Mouse (Mus musculus): Measurements from ENCODE around the gene Efna4. TPM values are rescaled to one million over a fixed set of nuclear protein-coding genes. Genes with fewer than 3 reads are reported as not detected.

The Efna4 gene
- polyA plus RNA-seq, 1 experiment: 12.5 TPM

GRCm38 (mm10) chr3:89364631-89365030 lies 26.8 kb upstream of the Efna4 start:
- TF ChIP-seq POLR2A (IDR thresholded peaks at IDR 0.05; ENCODE audit: control insufficient read depth, extremely low read depth, insufficient read depth, low read length, poor library complexity) (no peak), CTCF (IDR thresholded peaks at IDR 0.05; ENCODE audit: borderline replicate concordance, control insufficient read depth, extremely low read depth, insufficient read depth, low read length, poor library complexity) (no peak)
- Histone ChIP-seq H3K27ac (ENCODE audit: control insufficient read depth, insufficient read depth, low read length) (no peak overlapping the region), H3K4me3 (ENCODE audit: control insufficient read depth, insufficient read depth, low read length) (no peak overlapping the region), H3K4me1 (replicated peaks; ENCODE audit: control insufficient read depth, insufficient read depth, low read length) (no peaks in the 10 kb centered on the region), H3K36me3 (ENCODE audit: control insufficient read depth, insufficient read depth, low read length) (no peaks in the 10 kb centered on the region), H3K27me3 (ENCODE audit: control insufficient read depth, insufficient read depth, low read length) (no peaks in the 10 kb centered on the region)
- WGBS: 94% methylated on average over 8 of the region's 8 CpGs
- DNase-seq: no peak

- DNase-seq: no peak
- no peaks in the 10 kb centered on the region for H3K4me1 ChIP-seq (replicated peaks; ENCODE audit: control insufficient read depth, insufficient read depth, low read length)
- no peak within 1 kb of the TSS for H3K27ac ChIP-seq (ENCODE audit: control insufficient read depth, insufficient read depth, low read length)
- 95% methylated on average over 7 of the region's 7 CpGs for WGBS
- no peaks in the 10 kb centered on the region for H3K36me3 ChIP-seq (ENCODE audit: control insufficient read depth, insufficient read depth, low read length)
- TF ChIP-seq CTCF (IDR thresholded peaks at IDR 0.05; ENCODE audit: borderline replicate concordance, control insufficient read depth, extremely low read depth, insufficient read depth, low read length, poor library complexity) (no peak), POLR2A (IDR thresholded peaks at IDR 0.05; ENCODE audit: control insufficient read depth, extremely low read depth, insufficient read depth, low read length, poor library complexity) (no peak)
- H3K27me3 ChIP-seq (ENCODE audit: control insufficient read depth, insufficient read depth, low read length): no peaks in the 10 kb centered on the region
- no peak within 1 kb of the TSS for H3K4me3 ChIP-seq (ENCODE audit: control insufficient read depth, insufficient read depth, low read length)
Measured at GRCm38 (mm10) chr3:89361675-89362074, 23.8 kb upstream of the Efna4 start, which contains the start of gene Dcst2. Dcst2 (plus strand) TSS chr3:89361975.

- no peaks in the 10 kb centered on the region for H3K4me1 ChIP-seq (replicated peaks; ENCODE audit: control insufficient read depth, insufficient read depth, low read length)
- WGBS: 20% methylated on average over 3 of the region's 3 CpGs
- no peaks in the 10 kb centered on the region for H3K27me3 ChIP-seq (ENCODE audit: control insufficient read depth, insufficient read depth, low read length)
- H3K27ac ChIP-seq (ENCODE audit: control insufficient read depth, insufficient read depth, low read length): no peak overlapping the region
- H3K36me3 ChIP-seq (ENCODE audit: control insufficient read depth, insufficient read depth, low read length): no peaks in the 10 kb centered on the region
- H3K4me3 ChIP-seq (ENCODE audit: control insufficient read depth, insufficient read depth, low read length): no peak overlapping the region
- no peak for DNase-seq
- TF ChIP-seq CTCF (IDR thresholded peaks at IDR 0.05; ENCODE audit: borderline replicate concordance, control insufficient read depth, extremely low read depth, insufficient read depth, low read length, poor library complexity) (no peak), POLR2A (IDR thresholded peaks at IDR 0.05; ENCODE audit: control insufficient read depth, extremely low read depth, insufficient read depth, low read length, poor library complexity) (no peak)
Measured at GRCm38 (mm10) chr3:89360237-89360636, 22.4 kb upstream of the Efna4 start.

GRCm38 (mm10) chr3:89359630-89360029 lies 21.8 kb upstream of the Efna4 start:
- 85% methylated on average over 6 of the region's 6 CpGs for WGBS
- no peaks in the 10 kb centered on the region for H3K27me3 ChIP-seq (ENCODE audit: control insufficient read depth, insufficient read depth, low read length)
- H3K36me3 ChIP-seq (ENCODE audit: control insufficient read depth, insufficient read depth, low read length): no peaks in the 10 kb centered on the region
- no peak for TF ChIP-seq CTCF (IDR thresholded peaks at IDR 0.05; ENCODE audit: borderline replicate concordance, control insufficient read depth, extremely low read depth, insufficient read depth, low read length, poor library complexity)
- no peak for TF ChIP-seq POLR2A (IDR thresholded peaks at IDR 0.05; ENCODE audit: control insufficient read depth, extremely low read depth, insufficient read depth, low read length, poor library complexity)
- no peak overlapping the region for H3K4me3 ChIP-seq (ENCODE audit: control insufficient read depth, insufficient read depth, low read length)
- H3K27ac ChIP-seq (ENCODE audit: control insufficient read depth, insufficient read depth, low read length): no peak overlapping the region
- no peaks in the 10 kb centered on the region for H3K4me1 ChIP-seq (replicated peaks; ENCODE audit: control insufficient read depth, insufficient read depth, low read length)
- DNase-seq: no peak

GRCm38 (mm10) chr3:89356029-89356428 lies 18.2 kb upstream of the Efna4 start:
- Histone ChIP-seq H3K4me3 (ENCODE audit: control insufficient read depth, insufficient read depth, low read length) (no peak overlapping the region), H3K36me3 (ENCODE audit: control insufficient read depth, insufficient read depth, low read length) (no peaks in the 10 kb centered on the region), H3K27me3 (ENCODE audit: control insufficient read depth, insufficient read depth, low read length) (no peaks in the 10 kb centered on the region; the same call in 1 of the 2 replicates), H3K4me1 (replicated peaks; ENCODE audit: control insufficient read depth, insufficient read depth, low read length) (no peaks in the 10 kb centered on the region), H3K27ac (ENCODE audit: control insufficient read depth, insufficient read depth, low read length) (no peak overlapping the region)
- 74% methylated on average over 9 of the region's 9 CpGs for WGBS
- no peak for TF ChIP-seq POLR2A (IDR thresholded peaks at IDR 0.05; ENCODE audit: control insufficient read depth, extremely low read depth, insufficient read depth, low read length, poor library complexity)
- TF ChIP-seq CTCF (IDR thresholded peaks at IDR 0.05; ENCODE audit: borderline replicate concordance, control insufficient read depth, extremely low read depth, insufficient read depth, low read length, poor library complexity): no peak
- DNase-seq: no peak

- Histone ChIP-seq H3K4me3 (ENCODE audit: control insufficient read depth, insufficient read depth, low read length) (no peak overlapping the region), H3K4me1 (replicated peaks; ENCODE audit: control insufficient read depth, insufficient read depth, low read length) (peaks cover 3% of the 10 kb centered on the region), H3K36me3 (ENCODE audit: control insufficient read depth, insufficient read depth, low read length) (no peaks in the 10 kb centered on the region), H3K27me3 (ENCODE audit: control insufficient read depth, insufficient read depth, low read length) (no peaks in the 10 kb centered on the region; the same call in 1 of the 2 replicates), H3K27ac (ENCODE audit: control insufficient read depth, insufficient read depth, low read length) (no peak overlapping the region)
- DNase-seq: no peak
- TF ChIP-seq CTCF (IDR thresholded peaks at IDR 0.05; ENCODE audit: borderline replicate concordance, control insufficient read depth, extremely low read depth, insufficient read depth, low read length, poor library complexity): no peak
- no peak for TF ChIP-seq POLR2A (IDR thresholded peaks at IDR 0.05; ENCODE audit: control insufficient read depth, extremely low read depth, insufficient read depth, low read length, poor library complexity)
- 85% methylated on average over 6 of the region's 6 CpGs for WGBS
Measured at GRCm38 (mm10) chr3:89355512-89355902, 17.7 kb upstream of the Efna4 start.

Measured in thymus, adult 2 months (tissue).